ENCODE assay signal across 1 mouse cellular context in the genomic region with DNA sequence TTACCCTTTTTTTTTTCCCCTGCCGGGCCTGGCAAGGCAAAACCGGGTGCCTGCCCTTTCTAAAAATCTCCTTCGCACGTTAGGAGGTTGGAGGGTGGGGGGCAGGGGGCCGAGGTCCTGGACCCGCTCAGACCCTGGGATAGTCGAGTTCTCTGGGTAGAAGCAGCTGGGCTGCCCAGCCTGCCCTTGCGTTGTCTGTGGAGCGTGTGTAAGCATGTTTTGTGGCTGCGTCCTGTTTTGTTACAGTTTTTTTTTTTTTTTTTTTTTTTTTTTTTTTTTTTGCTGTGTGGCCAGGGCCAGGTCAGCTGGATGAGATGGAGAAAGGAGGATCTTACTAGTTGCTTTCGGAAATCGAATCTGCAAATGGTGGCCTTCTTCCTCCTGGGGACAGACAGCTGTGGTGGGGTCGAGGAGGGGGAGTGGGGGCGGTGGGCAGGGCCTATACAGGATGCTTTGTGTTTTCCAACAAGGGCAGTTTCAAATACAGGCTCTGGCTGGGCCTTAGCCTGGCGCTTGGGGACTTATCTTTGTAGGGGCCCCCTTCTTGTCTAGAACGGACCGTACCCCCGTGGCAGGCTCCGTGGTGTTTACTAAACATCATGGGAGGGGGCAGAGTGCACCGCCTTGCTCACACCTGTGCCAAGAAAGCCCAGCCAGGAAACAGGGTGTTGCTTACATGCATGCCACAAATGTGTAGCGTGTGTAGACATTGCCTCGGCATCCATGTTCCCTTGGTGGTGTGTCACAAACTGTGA.
TF ChIP-seq lines count a peak whose summit lies in the region.

No protein-coding gene starts in this region.

TF ChIP-seq in MEL, 35 proteins besides CTCF, POLR2A, EP300 and RAD21 (continued from another document):
- TF ChIP-seq MEF2A (IDR thresholded peaks at IDR 0.05; ENCODE audit: extremely low read depth, insufficient replicate concordance, low read depth, low read length, poor library complexity, severe bottlenecking) (no peak), GATA1 (IDR thresholded peaks at IDR 0.05; ENCODE audit: low read depth, low read length) (no peak), MXI1 (IDR thresholded peaks at IDR 0.05; ENCODE audit: low read depth, low read length) (peak; percentile 69; the same call in 1 of the 2 replicates), RCOR1 (IDR thresholded peaks at IDR 0.05; ENCODE audit: low read depth, low read length) (no peak), MAX (IDR thresholded peaks at IDR 0.05; ENCODE audit: low read length) (0 out of 2 replicates have a peak, but pooled peaks have one; percentile 21), ETS1 (IDR thresholded peaks at IDR 0.05; ENCODE audit: low read depth, low read length) (peak; percentile 58), ZC3H11A (IDR thresholded peaks at IDR 0.05; ENCODE audit: low read depth, low read length) (no peak), ZNF384 (IDR thresholded peaks at IDR 0.05; ENCODE audit: low read depth, low read length) (peak; percentile 95), UBTF (IDR thresholded peaks at IDR 0.05; ENCODE audit: borderline replicate concordance, insufficient read depth, low read depth, low read length) (no peak), GABPA (IDR thresholded peaks at IDR 0.05; ENCODE audit: low read depth, low read length) (no peak), ELF1 (IDR thresholded peaks at IDR 0.05; ENCODE audit: low read depth, low read length) (no peak)
